19 mouse cellular contexts compared by ENCODE assay signal in the genomic region with DNA sequence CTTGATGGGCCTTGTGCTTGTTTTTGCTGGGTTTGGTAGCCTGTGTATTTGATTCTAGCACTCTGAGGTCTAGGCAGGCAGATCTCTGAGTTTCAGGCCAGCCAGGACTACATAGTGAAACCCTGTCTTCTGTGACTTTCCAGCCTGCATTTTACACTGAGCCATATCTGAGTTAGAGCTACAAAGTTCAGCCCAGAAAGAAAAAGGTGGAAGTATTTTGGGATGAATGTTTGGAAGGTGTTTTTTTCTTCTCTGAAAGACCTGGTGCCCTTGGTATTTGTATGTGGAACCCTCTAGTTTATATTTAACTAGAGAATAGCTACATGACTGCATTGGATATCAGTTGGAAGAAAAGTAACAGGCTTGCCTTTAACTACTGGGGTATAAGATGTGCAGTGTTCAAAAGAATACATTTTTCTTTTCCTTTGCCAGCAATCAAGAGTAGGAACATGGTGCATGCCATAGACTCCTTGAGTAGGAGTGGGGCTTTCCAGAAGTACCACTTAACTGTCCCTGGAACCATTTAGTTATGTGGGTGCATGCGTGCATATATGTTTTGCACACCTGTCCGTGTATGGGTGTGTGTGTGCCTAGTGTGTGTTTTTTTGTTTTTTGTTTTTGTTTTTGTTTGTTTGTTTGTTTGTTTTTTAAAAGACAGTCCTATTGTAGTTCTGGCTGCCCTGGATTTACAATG.
DNase-seq lines count a peak whose midpoint lies in the region; ATAC-seq and TF ChIP-seq lines count a peak whose summit lies in the region.
"Had no signal": no experiment of that assay in that cellular context is flagged by ENCODE, and none has a peak within 500 bp of the region (broad histone marks: within the 10 kb centered on the region; RNA-seq: fewer than 3 reads in every experiment).

No protein-coding gene starts in this region.

- no peaks in the 10 kb centered on the region for H3K36me3 ChIP-seq in heart, embryonic 16.5 days (ENCODE audit: control insufficient read depth, insufficient read depth)
- no peaks in the 10 kb centered on the region for H3K36me3 ChIP-seq in liver, adult 2 months (ENCODE audit: control insufficient read depth, insufficient read depth, low read length)
- H3K36me3 ChIP-seq in intestine, embryonic 15.5 days: no peaks in the 10 kb centered on the region
- no peaks in the 10 kb centered on the region for H3K36me3 ChIP-seq in liver, embryonic 16.5 days (ENCODE audit: control insufficient read depth, insufficient read depth)
- H3K36me3 ChIP-seq: embryonic facial prominence, embryonic 12.5 days; midbrain, embryonic 13.5 days had no signal

- WGBS in heart, embryonic 16.5 days: 93% methylated on average over 2 of the region's 2 CpGs
- WGBS in liver, adult 2 months: 61% methylated on average over 2 of the region's 2 CpGs
- 86% methylated on average over 2 of the region's 2 CpGs for WGBS in intestine, embryonic 15.5 days
- WGBS in liver, embryonic 16.5 days (ENCODE audit: insufficient replicate concordance): 79% methylated on average over 2 of the region's 2 CpGs

- H3K9ac ChIP-seq in heart, embryonic 16.5 days (ENCODE audit: low read length): no peak overlapping the region
- H3K9ac ChIP-seq in liver, adult 2 months (ENCODE audit: low read depth, low read length): peak overlapping the region; percentile 40
- H3K9ac ChIP-seq in intestine, embryonic 15.5 days: no peak overlapping the region
- no peak overlapping the region for H3K9ac ChIP-seq in liver, embryonic 16.5 days (ENCODE audit: low read depth, low read length)
- H3K9ac ChIP-seq: embryonic facial prominence, embryonic 12.5 days; hindbrain, embryonic 14.5 days; midbrain, embryonic 13.5 days had no signal

- H3K4me3 ChIP-seq in heart, embryonic 16.5 days (ENCODE audit: low read length): no peak overlapping the region
- no peak overlapping the region for H3K4me3 ChIP-seq in liver, adult 2 months (ENCODE audit: insufficient read depth, low read depth, low read length)
- H3K4me3 ChIP-seq in intestine, embryonic 15.5 days (replicated peaks): no peak overlapping the region
- H3K4me3 ChIP-seq in liver, embryonic 16.5 days (ENCODE audit: low read depth, low read length): no peak overlapping the region
- H3K4me3 ChIP-seq: embryonic facial prominence, embryonic 12.5 days; midbrain, embryonic 13.5 days had no signal

- H3K79me2 ChIP-seq in liver, adult 2 months (ENCODE audit: control insufficient read depth, insufficient read depth, low read length): peaks cover 60% of the 10 kb centered on the region

- no peak for TF ChIP-seq POLR2A in liver, adult 2 months (IDR thresholded peaks at IDR 0.05; ENCODE audit: extremely low read depth, insufficient read depth, low read length)

- ATAC-seq in heart, embryonic 16.5 days (replicated peaks; ENCODE audit: extremely low read depth, insufficient read depth, low FRiP score): no peak
- ATAC-seq in intestine, embryonic 15.5 days: no peak
- no peak for ATAC-seq in liver, embryonic 16.5 days (ENCODE audit: low read depth)
- ATAC-seq: midbrain, embryonic 13.5 days had no signal

- peaks cover 37% of the 10 kb centered on the region for H3K4me1 ChIP-seq in heart, embryonic 16.5 days (ENCODE audit: control insufficient read depth, insufficient read depth, low read length)
- H3K4me1 ChIP-seq in liver, adult 2 months (ENCODE audit: control insufficient read depth, insufficient read depth, low read length): peaks cover 42% of the 10 kb centered on the region
- H3K4me1 ChIP-seq in intestine, embryonic 15.5 days (replicated peaks): peaks cover 2% of the 10 kb centered on the region
- H3K4me1 ChIP-seq in liver, embryonic 16.5 days (ENCODE audit: control insufficient read depth, low read depth, low read length): peaks cover 86% of the 10 kb centered on the region

- H3K9me3 ChIP-seq in heart, embryonic 16.5 days (replicated peaks; ENCODE audit: control insufficient read depth, low read length): no peaks in the 10 kb centered on the region
- no peaks in the 10 kb centered on the region for H3K9me3 ChIP-seq in intestine, embryonic 15.5 days
- no peaks in the 10 kb centered on the region for H3K9me3 ChIP-seq in liver, embryonic 16.5 days (replicated peaks; ENCODE audit: control insufficient read depth, low read length)
- H3K9me3 ChIP-seq: embryonic facial prominence, embryonic 12.5 days; midbrain, embryonic 13.5 days had no signal

- no peak for TF ChIP-seq CTCF in liver, adult 2 months (IDR thresholded peaks at IDR 0.05; ENCODE audit: low read depth, low read length)

- H3K4me2 ChIP-seq in heart, embryonic 16.5 days (ENCODE audit: low read depth, low read length): no peak overlapping the region
- H3K4me2 ChIP-seq in intestine, embryonic 15.5 days (replicated peaks): no peak overlapping the region
- peak overlapping the region; percentile 12; the same call in 1 of the 2 replicates for H3K4me2 ChIP-seq in liver, embryonic 16.5 days (ENCODE audit: low read depth, low read length)
- H3K4me2 ChIP-seq: embryonic facial prominence, embryonic 12.5 days; hindbrain, embryonic 14.5 days; midbrain, embryonic 13.5 days had no signal

- peak overlapping the region; percentile 41; the same call in 1 of the 2 replicates for H3K27ac ChIP-seq in heart, embryonic 16.5 days (ENCODE audit: low read length)
- H3K27ac ChIP-seq in liver, adult 2 months (replicated peaks; ENCODE audit: insufficient read depth, low read depth, low read length): peak overlapping the region; percentile 93
- H3K27ac ChIP-seq in intestine, embryonic 15.5 days: 0 out of 2 replicates have a peak overlapping the region, but pooled peaks have one; percentile 41
- H3K27ac ChIP-seq in liver, embryonic 16.5 days (ENCODE audit: low read length): peak overlapping the region; percentile 86
- H3K27ac ChIP-seq: embryonic facial prominence, embryonic 12.5 days; hindbrain, embryonic 14.5 days; midbrain, embryonic 13.5 days had no signal

- no peaks in the 10 kb centered on the region for H3K27me3 ChIP-seq in heart, embryonic 16.5 days (ENCODE audit: control insufficient read depth, insufficient read depth, low read length)
- no peaks in the 10 kb centered on the region for H3K27me3 ChIP-seq in liver, adult 2 months (ENCODE audit: control insufficient read depth, insufficient read depth, low read length)
- no peaks in the 10 kb centered on the region for H3K27me3 ChIP-seq in intestine, embryonic 15.5 days (replicated peaks)
- no peaks in the 10 kb centered on the region for H3K27me3 ChIP-seq in liver, embryonic 16.5 days (ENCODE audit: control insufficient read depth, insufficient read depth, low read depth, low read length)
- H3K27me3 ChIP-seq: embryonic facial prominence, embryonic 12.5 days; midbrain, embryonic 13.5 days had no signal

- no peak for DNase-seq in heart, adult 8-10 months (ENCODE audit: low spot score)
- peak; percentile 86 for DNase-seq in liver, adult 2 months (ENCODE audit: extremely low read depth, low read depth, low spot score)
- DNase-seq in liver: no peak
- DNase-seq in thymus, postnatal 4 days: no peak
- DNase-seq: adrenal gland, adult 2 months; B cell, adult 2 months; cerebellum, adult 11-12 months; cerebellum, postnatal 36 days; gastrocnemius, postnatal 36 days; left cerebral cortex, postnatal 4 days; right cerebral cortex, adult 18-20 months; spleen, adult 18-20 months; thymus, postnatal 36 days had no signal

Comparison
In these comparisons a context has a peak if more than half of its experiments do, and no peak if none do; other contexts are left out.
1. H3K27ac ChIP-seq: peak in every context shown above with its lines; median percentile 93 in liver, adult 2 months; 86 in liver, embryonic 16.5 days; 41 in heart, embryonic 16.5 days; 41 in intestine, embryonic 15.5 days.